Mouse (Mus musculus): Measurements from ENCODE around the gene Il27ra.

Il27ra gene

GRCm38 (mm10) chr8:84065457-84066072 lies 23.2 kb upstream of the Il27ra start:
- DNase-seq (ENCODE audit: low spot score in 2 of 2), result no peak

DNA sequence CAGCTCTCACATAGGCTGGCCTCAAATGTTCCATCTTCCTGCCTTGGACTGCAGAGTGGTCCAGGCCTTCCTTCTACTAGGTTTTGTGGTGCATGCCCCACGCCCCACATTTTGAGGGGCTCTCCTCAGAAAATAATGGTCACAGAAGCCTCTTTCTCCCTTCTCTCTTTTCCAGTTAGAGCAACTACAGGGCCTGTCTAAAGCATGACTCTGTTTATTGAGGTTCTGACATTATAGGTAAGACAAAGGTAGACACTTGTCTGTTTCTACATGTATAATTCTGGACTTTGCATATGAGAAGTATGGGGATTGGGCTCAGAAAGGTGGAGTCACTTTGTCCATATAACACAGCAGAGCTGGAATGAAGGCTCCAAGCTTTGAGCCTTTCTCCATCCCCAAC lies 22.6 kb upstream of the Il27ra start, which contains the start of gene Gm10643:
TSS of gene Gm10643 (minus strand) at position 101 of the 400 bp plus-strand sequence.
- DNase-seq (ENCODE audit: low spot score in 2 of 2), result no peak

- DNase-seq (ENCODE audit: low spot score in 2 of 2), result no peak
These were observed 21.6 kb upstream of the Il27ra start for GRCm38 (mm10) chr8:84063861-84064610.

- no peak for DNase-seq (ENCODE audit: low spot score in 2 of 2)
These were observed 17.9 kb upstream of the Il27ra start for GRCm38 (mm10) chr8:84060245-84060644.

DNA sequence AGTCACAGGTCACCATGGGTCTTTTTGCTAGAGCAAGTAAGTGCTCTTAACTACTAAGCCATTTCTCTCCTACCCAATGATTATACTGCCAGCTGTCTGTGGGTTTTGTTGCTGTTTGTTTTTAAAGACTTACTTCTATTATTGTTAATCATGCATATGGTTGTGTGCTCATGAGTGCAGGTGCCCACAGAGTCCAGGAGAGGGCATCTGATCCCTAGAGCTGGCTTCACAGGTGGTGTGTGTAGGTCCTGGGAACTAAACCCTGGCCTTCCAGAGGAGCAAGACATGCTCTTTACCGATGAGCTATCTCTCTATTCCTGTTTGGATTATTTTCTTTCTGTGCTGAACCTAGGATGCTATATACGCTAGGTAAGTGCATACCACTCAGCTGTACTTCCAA lies 16.8 kb upstream of the Il27ra start:
- DNase-seq (ENCODE audit: low spot score in 2 of 2), result no peak

DNA sequence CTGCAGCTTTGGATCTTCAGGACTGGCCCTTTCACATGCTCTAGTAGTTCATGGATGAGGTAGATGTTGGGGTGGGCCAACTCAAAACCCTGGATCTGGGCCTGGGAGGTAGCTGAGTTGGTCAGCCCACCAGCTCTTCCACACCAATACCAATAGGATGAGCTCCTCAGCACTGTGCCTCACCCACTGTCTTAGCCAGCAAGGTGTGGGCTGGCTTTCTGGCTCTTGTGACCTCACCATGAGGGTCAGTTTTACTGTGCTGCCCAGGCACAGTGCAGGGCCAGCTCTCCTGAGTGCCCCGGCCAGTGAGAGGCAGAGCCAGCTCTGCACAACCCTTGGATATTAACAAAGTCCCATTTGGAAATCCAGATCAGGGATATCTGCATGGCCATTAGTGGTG lies 15.4 kb upstream of the Il27ra start:
- DNase-seq (ENCODE audit: low spot score in 2 of 2), result no peak

- no peak for DNase-seq (ENCODE audit: low spot score in 2 of 2)
These were observed 10.8 kb upstream of the Il27ra start for GRCm38 (mm10) chr8:84053229-84053628.

DNA sequence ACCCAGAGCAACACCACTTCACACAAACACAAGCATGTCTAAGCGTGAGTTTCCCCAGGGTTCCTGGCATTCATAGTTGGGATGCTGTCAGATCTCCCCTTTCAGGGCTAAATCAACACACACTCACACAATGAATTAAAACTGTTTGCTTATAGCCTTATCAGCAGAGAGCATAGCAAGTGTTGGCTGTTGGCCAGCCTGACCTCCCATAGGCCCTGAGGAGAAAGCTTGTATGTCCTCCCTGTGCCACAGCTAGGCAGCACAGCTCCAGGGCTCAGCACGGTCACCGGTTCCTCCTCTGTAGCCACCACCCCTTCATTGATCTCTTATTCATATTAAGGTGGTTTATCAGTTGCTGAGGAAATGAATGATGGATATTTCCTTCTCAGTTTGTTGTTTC lies 10.4 kb upstream of the Il27ra start:
- no peak for DNase-seq (ENCODE audit: low spot score in 2 of 2)

DNA sequence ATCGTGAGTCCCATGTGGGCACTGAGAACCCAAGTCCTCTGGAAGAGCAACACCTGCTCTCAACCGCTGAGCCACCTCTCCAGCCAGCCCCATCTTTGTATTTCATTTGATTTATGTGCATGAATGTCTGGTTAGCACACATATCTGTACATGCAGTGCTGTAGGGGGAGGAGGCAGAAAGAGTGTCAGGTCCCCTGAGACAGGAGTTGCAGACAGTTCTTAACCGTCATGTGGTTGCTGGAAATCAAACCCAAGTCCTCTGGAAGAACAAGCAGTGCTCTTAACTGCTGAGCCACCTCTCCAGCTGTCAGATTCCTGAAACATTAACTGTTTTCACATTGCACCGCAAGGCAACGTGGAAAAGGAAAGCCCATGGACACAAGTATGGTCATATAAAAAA lies 5.8 kb upstream of the Il27ra start:
- DNase-seq (ENCODE audit: low spot score in 2 of 2), result no peak

DNA sequence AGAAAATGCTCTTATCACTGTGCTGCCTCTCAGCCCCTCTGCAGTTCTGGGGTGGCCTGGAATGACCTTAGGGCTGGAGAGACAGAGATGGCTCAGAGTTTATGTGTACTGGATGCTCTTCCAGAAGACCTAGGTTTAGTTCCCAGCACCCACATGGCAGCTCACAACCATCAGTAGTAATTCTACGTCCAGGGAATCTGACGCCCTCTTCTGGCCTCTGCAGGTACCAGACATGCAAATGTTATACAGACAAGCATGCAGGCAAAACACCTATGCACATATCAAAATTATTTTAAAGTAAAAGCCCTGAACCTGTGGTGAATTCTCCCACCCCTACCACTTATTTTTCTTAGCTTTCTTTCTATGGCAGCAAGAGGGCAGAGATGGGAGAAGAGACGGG lies 4.1 kb upstream of the Il27ra start:
- no peak for DNase-seq (ENCODE audit: low spot score in 2 of 2)

DNA sequence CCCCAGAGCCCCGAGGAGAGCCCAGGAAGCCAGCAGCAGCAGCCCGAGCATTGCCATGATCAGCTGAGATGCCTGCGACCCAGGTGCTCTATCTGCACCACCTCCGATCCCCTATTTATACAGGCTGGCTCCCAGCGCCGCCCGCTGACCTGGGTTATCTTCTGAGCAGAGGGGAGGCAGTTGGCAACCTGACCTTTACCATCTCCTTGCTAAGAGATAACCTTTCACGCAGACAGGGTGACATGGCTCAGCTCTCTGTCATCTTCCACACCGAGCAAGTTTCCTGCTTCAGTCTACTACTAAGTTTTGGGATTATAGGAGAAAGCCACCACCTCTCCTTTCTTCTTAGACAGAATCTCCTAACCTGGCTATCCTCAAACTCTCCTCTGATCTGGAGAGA lies 2.5 kb upstream of the Il27ra start, which contains the start of gene Rln3:
TSS of gene Rln3 (minus strand) at position 101 of the 400 bp plus-strand sequence.
- no peak for DNase-seq (ENCODE audit: low spot score in 2 of 2)

GRCm38 (mm10) chr8:84044103-84044502 lies 1.7 kb upstream of the Il27ra start:
- no peak for DNase-seq (ENCODE audit: low spot score in 2 of 2)

DNA sequence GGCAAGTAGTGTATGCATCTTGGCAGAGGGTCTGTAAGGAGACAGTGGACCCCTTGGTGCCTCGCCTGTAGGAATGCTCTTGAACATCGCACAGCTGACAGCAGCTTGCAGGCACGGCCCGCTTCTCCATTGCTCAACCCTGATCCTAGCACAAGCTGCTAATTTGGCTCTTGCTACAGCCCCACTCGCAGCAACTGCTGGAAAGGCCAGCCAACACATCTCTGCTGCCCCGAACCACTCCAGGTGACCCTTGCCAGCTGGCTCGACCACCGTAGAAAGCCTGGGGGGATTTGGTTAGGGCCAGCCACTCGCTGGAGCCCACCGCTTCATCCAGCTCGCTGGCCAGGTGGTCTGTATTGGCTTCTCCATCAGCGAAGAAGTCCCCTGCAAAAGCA lies 556 bp upstream of the Il27ra start:
- peak in 1 of 2 experiments; percentile 49 for DNase-seq (ENCODE audit: low spot score in 2 of 2)

DNA sequence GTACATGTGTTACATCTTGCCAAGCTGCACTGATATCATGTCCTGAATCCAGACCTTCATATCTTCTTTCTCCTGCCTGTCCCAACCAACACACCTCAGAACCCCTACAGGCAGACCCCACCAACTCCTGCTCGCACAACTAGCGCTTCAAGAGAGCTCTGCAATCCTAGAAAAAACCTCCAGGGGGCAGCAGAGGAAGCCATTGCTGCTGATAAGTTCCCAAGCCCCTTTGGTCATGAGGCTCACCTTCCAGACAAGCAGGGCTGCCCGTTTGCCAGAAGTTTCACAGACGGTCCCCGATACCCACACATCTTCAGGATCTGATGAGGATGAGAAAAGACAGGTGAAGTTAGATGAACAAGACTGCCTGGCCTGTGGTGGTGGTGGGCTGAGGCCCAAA lies 3.3 kb downstream of the Il27ra start:
- peak; percentile 67 to 83 for DNase-seq (ENCODE audit: low spot score in 2 of 2)

- no peak for DNase-seq (ENCODE audit: low spot score in 2 of 2)
These were observed 4.4 kb downstream of the Il27ra start for GRCm38 (mm10) chr8:84038015-84038414.

- no peak for DNase-seq (ENCODE audit: low spot score in 2 of 2)
These were observed 9.6 kb downstream of the Il27ra start for GRCm38 (mm10) chr8:84032777-84033176.

- DNase-seq (ENCODE audit: low spot score in 2 of 2), result no peak
These were observed 13.1 kb downstream of the Il27ra start for GRCm38 (mm10) chr8:84029272-84029671.

DNA sequence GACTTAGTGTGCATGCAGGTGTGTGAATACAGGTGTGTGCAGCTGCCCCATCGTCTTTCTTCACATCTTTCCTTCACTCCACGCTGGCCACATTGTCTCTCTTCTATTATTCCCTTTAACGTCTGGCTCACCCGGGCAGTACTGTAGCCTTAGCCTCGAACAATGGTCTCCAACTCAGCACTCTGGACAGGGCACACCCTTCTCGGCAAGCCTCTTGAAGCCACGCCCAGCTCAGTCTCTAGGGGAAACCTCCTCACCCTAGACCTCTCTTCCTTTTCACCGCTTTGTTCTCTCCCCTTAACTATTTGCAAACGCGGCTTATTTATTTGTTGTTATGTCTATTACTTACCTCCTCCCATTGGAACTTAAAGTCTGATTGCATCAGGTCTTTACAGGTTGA lies 14.9 kb downstream of the Il27ra start:
- DNase-seq (ENCODE audit: low spot score in 2 of 2), result no peak

GRCm38 (mm10) chr8:84025863-84026262 lies 16.5 kb downstream of the Il27ra start:
- DNase-seq (ENCODE audit: low spot score in 2 of 2), result peak in 1 of 2 experiments; percentile 32

GRCm38 (mm10) chr8:84024171-84024570 lies 18.2 kb downstream of the Il27ra start:
- DNase-seq (ENCODE audit: low spot score in 2 of 2), result peak in 1 of 2 experiments; percentile 63

DNA sequence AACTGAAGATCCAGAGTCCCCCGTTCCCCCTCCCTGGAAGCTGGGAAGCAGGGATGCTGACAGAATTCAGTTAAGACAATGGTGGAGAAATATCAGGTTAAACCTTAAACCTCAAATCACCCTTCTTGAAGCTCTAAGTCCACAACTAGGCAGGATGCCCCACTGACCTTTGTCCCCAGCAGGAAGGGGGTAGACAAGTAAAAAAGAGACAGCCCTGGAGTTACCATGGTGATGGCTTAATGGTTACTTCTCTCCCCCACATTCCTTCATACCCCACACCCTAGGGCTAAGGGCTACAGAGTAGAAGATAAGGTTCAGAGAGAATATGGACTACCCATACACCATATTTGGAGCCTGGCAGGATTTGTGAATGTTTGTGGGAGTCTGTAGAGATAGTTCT lies 18.8 kb downstream of the Il27ra start:
- no peak for DNase-seq (ENCODE audit: low spot score in 2 of 2)

DNA sequence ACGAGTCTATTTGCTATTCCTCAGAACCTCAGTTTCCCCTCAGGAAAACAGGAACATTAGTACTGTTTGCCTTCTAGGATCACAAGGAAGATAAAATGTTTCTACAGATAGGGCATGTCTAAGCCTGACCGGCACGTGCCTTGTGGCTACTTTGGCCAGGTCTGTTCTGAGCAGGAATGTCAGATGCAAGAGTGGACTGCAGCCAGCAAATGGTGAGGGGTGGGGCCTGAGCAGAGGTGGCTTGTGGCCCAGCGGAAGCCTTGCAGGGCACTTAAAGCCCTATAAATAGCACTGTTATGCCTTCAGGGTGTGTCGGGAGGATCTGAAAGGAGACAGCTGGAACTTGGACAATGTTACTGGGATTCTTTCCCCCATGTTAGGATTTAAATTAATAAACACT lies 19.3 kb downstream of the Il27ra start:
- no peak for DNase-seq (ENCODE audit: low spot score in 2 of 2)

DNA sequence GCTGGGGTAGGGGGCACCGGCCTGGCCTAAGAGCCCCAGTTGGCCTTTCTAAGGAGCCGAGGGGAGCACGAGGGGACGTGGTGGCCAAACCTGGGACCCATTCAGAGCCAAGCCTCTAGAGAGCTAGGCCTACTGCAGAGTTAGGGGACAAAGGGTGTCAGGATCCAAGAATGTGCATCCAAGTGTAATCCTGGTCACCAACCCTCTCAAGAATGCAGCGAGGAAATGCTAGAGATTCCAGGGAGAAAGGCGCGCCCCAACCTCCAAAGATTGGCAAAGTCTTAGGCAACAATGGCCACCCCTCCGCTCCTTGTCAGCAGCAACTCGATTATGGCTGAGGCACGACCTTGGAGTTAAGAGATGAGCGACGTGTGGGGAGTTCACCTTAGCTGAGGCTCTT lies 20.8 kb downstream of the Il27ra start:
- no peak for DNase-seq (ENCODE audit: low spot score in 2 of 2)
